Mouse (Mus musculus) adrenal gland, adult 18-20 months (tissue): ENCODE data around the gene Dpep1. TPM values are rescaled to one million over a fixed set of nuclear protein-coding genes. Genes with fewer than 3 reads are reported as not detected.

ENCODE experiments used
- DNase-seq, 2 experiments: peaks; one replicate each; pipeline ENCODE4 v3.0.0; 2021 to 2022; ENCODE audit warnings: low spot score in 2 of 2
- total RNA-seq, 2 experiments: library from RNA; stranded (reverse); gene quantifications; 1 replicate in 1 of 2; 2 replicates in 1 of 2; pipeline ENCODE4 v1.2.3; 2021

The Dpep1 gene
- total RNA-seq, 2 experiments from 2014 or later: 45.0 to 48.5 TPM

- no peak for DNase-seq
These were observed 59.5 kb downstream of the Dpep1 start for GRCm38 (mm10) chr8:123245543-123245942.

DNA sequence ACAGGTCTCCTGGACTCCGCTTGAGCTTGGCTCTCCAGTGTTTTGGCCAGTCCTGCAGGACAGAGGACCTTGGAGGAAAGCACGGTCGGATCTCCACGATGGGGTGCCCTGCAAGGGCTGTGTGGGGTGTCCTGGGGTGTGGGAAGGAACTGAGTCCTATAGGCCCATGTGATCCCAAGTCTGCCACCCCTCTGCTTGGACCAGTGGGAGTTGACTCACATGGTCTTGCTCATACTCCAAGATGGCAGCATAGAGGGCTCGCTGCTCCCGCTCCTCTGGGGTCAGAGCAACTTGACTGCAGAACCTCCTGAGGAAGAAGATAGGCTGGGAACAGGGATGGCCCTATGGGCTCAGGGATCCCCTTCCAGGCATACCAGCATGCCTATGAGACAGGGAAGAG lies 61.7 kb downstream of the Dpep1 start:
- no peak for DNase-seq

DNA sequence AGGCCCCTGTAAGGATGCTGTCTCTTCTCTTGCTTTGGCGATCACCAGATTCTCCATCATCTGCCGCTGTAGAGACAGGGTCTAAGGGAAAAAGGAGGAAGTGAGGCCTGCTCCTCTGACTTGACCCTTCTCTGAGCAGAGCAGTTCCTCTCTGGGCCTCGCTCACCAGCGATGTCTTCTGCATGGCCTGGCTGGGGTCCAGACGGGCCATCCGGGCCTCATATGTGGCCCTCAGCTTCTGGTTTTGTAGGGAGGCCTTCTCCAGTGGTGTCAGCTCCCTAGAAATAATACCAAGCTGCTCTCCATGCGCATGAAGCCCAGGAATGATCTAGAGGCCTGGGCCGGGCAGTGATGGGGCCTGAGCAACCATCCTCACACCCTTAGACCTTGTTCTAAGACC lies 62.6 kb downstream of the Dpep1 start:
- DNase-seq: no peak

- DNase-seq: no peak
These were observed 64.9 kb downstream of the Dpep1 start for GRCm38 (mm10) chr8:123250940-123251339.

Other genes starting within 250 kb of the Dpep1 start
- 10 to 100 TPM; 69.1 to 93.7 TPM for gene Ankrd11, start 144.0 kb upstream of the Dpep1 start, total RNA-seq
- gene Spg7, start 123.3 kb upstream of the Dpep1 start, total RNA-seq: 10 to 100 TPM; 86.9 to 88.3 TPM
- gene Rpl13, start 83.9 kb upstream of the Dpep1 start, total RNA-seq: 100 to 1,000 TPM; 629 to 647 TPM
- gene Cpne7, start 68.9 kb upstream of the Dpep1 start, total RNA-seq: 1 to 10 TPM; 4.7 to 6.6 TPM
- 10 to 100 TPM in 1 of 2 experiments, 1 to 10 TPM in 1; 9.2 to 12.2 TPM for gene Sult5a1, start 27.9 kb upstream of the Dpep1 start, total RNA-seq
- 10 to 100 TPM; 79.3 to 86.2 TPM for gene Chmp1a, start 26.5 kb downstream of the Dpep1 start, total RNA-seq
- 1 to 10 TPM; 3.4 to 3.6 TPM for gene Spata33, start 26.6 kb downstream of the Dpep1 start, total RNA-seq
- 10 to 100 TPM; 49.6 to 62.2 TPM for gene Cdk10, start 38.6 kb downstream of the Dpep1 start, total RNA-seq
- 10 to 100 TPM; 10.5 to 14.2 TPM for gene Spata2l, start 50.0 kb downstream of the Dpep1 start, total RNA-seq
- 10 to 100 TPM; 21.6 to 23.5 TPM for gene Zfp276, start 68.0 kb downstream of the Dpep1 start, total RNA-seq
- 10 to 100 TPM; 20.3 to 24.0 TPM for gene Vps9d1, start 68.1 kb downstream of the Dpep1 start, total RNA-seq
- 1 to 10 TPM; 1.2 to 4.2 TPM for gene Fanca, start 132.3 kb downstream of the Dpep1 start, total RNA-seq
- gene Spire2, start 146.5 kb downstream of the Dpep1 start, total RNA-seq: 1 to 10 TPM; 1.7 to 3.1 TPM
- gene Tcf25, start 187.5 kb downstream of the Dpep1 start, total RNA-seq: 100 to 1,000 TPM; 218 to 255 TPM
- gene Mc1r, start 220.9 kb downstream of the Dpep1 start, total RNA-seq: not detected
- gene Tubb3, start 225.2 kb downstream of the Dpep1 start, total RNA-seq: 1 to 10 TPM; 2.0 to 8.2 TPM
- gene Def8, start 237.3 kb downstream of the Dpep1 start, total RNA-seq: 10 to 100 TPM; 22.9 to 24.4 TPM